Mouse (Mus musculus): ENCODE measurements around the gene Dguok. TPM values are rescaled to one million over a fixed set of nuclear protein-coding genes. Genes with fewer than 3 reads are reported as not detected.

Gene Dguok
- total RNA-seq, 2 experiments from 2014 or later: 29.3 to 49.2 TPM

- no peak for ATAC-seq (replicated peaks; ENCODE audit: poor library complexity, severe bottlenecking)
Measured at GRCm38 (mm10) chr6:83501524-83502310, 5.1 kb downstream of the Dguok start.

GRCm38 (mm10) chr6:83500462-83500861, 6.3 kb downstream of the Dguok start:
- ATAC-seq (replicated peaks; ENCODE audit: poor library complexity, severe bottlenecking): no peak

GRCm38 (mm10) chr6:83499078-83499477, 7.7 kb downstream of the Dguok start:
- no peak for ATAC-seq (replicated peaks; ENCODE audit: poor library complexity, severe bottlenecking)

DNA sequence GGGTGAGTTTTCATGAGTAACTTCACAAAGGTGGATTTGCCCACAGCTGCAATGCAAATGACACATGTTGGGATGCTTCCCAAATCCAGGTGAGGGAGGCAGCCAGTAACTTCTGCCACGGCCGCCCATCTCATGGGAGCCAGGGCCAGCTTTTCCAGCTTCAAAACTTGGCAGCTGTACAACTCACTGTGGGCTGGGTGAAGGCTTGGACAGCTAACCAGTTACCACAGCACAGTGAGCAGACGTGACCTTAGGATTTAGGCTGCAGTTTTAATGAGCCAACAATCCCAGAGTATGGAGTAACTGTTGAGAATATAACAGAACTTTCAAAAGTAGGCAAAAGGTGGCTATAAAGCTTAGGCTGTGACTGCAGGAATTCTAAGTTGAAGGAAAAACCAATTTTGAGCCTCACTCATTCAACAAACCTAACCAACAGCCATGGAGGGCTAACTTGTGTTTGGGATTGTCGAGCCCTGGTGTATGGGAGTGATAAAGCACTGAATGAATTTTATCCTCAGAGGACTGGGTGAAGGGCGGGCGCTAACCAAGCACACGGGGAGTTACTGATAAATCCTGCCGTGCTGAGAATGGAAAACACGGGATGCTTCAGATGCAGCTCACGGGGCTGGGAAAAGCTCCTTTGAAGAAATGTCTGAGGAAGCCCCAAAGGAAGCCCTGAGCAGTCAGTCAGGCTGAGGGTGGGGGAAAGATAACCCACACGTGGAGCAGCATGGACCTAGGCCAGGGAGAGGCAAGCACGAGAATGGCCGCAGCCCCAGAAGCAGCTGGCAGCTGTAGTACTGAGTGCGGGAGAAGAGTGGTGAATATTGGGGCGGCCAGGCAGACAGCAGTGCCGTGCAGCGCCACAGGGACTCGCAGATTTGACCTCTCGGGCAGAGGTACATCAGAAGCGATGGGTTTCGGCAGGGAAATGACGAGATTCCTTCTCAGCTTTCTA, 9.7 kb downstream of the Dguok start:
- ATAC-seq (replicated peaks; ENCODE audit: poor library complexity, severe bottlenecking): no peak

DNA sequence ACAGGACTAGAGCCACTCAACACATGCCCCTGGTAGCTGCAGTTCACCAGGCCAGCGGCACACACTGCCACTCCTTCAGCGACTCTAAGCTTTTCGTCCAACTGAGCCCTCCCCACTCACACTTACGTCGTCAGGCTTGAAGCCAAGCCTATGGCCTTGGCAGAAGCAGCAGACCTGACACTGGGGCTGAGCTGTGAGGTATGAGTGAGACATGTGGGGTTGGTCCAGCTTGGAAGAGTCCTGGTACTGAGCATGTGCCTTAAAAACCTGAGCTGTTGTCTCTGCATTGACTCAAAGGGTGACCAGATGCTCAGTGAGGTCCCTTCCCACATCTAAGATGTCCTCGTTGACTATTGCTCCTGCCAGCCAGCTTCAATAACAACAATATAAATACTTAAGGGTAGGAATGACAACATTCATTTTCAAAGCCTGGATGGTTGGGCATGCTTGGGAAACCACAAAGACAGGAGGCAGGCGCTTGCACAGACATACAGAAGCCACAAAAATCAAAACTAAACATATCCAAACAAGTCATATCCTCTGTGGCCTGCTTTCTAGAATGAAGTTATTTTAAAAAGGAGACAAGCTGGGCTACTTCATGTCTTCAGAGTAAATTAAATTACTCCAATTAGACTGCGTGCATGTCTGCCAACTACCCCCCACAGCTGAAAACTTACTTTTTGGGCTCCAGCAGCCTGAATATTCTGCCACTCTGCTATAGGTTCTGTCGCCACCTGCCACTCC, 10.6 kb downstream of the Dguok start:
- ATAC-seq (replicated peaks; ENCODE audit: poor library complexity, severe bottlenecking): no peak

DNA sequence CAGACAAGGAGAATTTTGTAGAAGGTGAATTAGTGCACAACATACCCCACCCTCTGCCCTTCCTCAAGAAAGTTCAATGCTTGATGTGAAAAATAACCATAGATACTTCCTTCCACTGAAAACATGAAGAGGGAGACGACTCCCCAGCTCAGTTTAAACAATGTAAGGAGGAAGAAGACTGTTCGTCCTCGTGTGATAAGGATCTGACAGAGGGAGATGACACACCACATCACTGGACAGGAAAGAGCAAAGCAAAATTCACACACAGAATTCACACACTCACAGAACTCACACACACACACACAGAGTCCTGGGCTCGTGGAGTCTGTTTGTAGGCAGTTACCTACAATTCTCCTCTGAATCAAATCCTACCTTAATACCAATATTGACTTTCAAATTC, 16.1 kb downstream of the Dguok start:
- ATAC-seq (replicated peaks; ENCODE audit: poor library complexity, severe bottlenecking): no peak

GRCm38 (mm10) chr6:83488200-83488599, 18.6 kb downstream of the Dguok start:
- 0 out of 2 replicates have a peak, but pooled peaks have one; percentile 5 for ATAC-seq (replicated peaks; ENCODE audit: poor library complexity, severe bottlenecking)

- ATAC-seq (replicated peaks; ENCODE audit: poor library complexity, severe bottlenecking): no peak
Measured at GRCm38 (mm10) chr6:83487298-83487697, 19.5 kb downstream of the Dguok start.

DNA sequence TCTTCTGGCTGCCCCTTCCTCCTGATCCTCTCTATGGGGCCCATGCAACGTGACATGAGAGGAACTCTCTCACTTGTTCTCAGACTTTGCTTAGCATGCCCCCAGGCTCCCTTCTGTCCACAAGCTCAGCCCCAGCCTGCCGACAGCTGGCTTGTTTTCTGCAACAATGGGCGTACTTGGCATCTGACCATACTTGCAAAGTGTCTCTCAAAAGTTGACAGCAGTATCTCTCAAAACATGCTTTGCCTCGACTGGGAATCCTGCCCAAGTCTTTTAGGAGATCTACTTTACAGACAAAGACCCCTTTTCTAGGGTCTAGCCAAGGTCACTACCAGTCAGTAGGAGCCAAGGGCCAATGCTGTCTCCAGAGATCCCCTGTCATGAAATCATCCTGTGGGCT, 20.9 kb downstream of the Dguok start:
- ATAC-seq (replicated peaks; ENCODE audit: poor library complexity, severe bottlenecking): no peak

DNA sequence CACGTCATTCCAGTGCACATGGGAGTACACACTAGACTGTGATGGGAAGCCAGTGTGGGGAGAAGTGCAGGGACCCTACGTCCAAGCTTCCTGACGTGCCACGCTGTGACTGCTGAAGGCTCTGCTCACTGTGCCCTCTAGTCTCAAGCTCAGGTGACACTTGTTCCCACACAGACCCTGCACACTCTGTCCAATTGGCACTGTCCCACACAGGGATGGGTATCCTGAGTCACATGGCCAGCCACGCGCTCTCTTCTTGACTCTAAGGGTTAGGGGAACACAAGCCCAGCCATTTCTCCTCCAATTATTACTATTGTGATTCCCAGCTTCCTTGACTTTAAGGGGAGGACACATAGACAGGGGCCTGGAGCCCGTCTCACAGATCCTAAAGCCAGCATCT, 23.0 kb downstream of the Dguok start:
- no peak for ATAC-seq (replicated peaks; ENCODE audit: poor library complexity, severe bottlenecking)

- ATAC-seq (replicated peaks; ENCODE audit: poor library complexity, severe bottlenecking): peak; percentile 95
Measured at GRCm38 (mm10) chr6:83482418-83483085, 24.2 kb downstream of the Dguok start.

- ATAC-seq (replicated peaks; ENCODE audit: poor library complexity, severe bottlenecking): no peak
Measured at GRCm38 (mm10) chr6:83480019-83480655, 26.6 kb downstream of the Dguok start.

DNA sequence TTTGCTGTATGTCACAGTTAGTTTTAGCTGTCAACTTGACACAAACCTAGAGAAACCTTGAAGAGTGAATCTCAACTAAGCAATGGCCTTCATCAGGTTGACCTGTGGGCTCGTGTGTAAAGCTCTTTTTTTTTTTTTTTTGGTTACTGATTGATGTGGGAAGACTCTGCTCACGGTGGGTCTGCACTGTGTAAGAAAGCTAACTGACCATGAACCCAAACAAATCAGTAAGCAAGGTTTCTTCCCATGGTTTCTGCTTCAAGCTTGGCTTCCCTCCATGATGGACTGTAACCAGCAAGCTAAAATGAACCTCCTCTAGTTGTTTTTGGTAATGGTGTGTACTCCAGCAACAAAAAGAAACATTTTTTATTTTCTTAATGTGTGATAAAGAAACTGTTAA, 27.6 kb downstream of the Dguok start:
- ATAC-seq (replicated peaks; ENCODE audit: poor library complexity, severe bottlenecking): no peak

DNA sequence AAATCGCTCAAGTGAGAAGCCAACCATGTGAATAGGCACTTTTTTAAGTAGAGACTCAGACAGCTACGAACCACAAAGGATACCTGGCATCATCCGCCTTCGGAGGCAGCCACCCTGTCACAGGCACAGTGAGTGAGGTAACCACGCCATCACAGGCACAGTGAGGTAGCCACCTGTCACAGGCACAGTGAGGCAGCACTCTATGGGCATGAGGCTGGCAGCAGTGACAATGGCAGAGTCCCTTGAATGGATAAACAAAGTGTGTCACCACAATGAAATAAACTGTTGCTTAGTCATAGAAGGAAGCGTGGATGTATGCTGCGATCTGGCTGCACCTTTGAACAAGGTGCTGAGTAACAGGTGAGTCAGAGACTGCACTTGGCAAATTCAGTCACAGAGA, 28.1 kb downstream of the Dguok start:
- ATAC-seq (replicated peaks; ENCODE audit: poor library complexity, severe bottlenecking): no peak

- no peak for ATAC-seq (replicated peaks; ENCODE audit: poor library complexity, severe bottlenecking)
Measured at GRCm38 (mm10) chr6:83478217-83478616, 28.6 kb downstream of the Dguok start.

DNA sequence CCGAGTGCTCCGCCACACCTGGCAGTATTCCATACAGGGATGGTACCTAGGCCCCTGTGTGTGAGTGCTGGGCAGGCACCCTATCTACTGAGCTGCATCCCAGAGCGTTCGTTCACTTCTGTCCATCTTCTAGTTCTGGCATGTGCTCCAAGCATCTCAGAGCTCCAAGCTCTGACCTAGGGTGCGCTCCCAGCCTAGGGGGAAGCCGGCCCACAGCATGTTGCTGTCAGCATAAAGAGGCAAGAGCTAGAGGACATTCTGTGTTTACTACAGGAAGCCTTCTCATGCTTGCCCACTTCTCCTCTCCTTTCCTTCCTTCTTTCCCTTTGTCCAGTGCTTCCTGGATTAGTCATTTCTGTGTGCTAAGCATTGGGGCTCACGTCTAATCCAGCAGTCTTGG, 31.3 kb downstream of the Dguok start:
- ATAC-seq (replicated peaks; ENCODE audit: poor library complexity, severe bottlenecking): peak; percentile 39; the same call in 1 of the 2 replicates

DNA sequence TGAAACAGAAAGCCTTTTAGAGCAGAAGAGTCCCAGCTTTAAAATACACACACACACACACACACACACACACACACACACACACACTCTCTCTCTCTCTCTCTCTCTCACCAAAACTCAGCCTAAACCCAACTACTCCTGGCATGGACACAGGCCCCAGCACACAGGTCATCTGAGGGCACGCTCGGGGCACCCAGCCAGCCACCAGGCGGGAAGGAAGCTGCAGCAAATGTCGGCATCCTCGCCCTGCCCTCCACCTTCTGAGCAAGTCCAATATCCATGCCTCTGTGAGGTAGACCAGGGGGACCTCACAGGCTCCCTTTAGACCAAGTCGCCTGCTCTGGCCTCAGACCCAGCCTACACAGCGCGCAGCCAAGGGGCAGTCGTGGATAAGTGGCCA, 33.5 kb downstream of the Dguok start:
- peak; percentile 60 for ATAC-seq (replicated peaks; ENCODE audit: poor library complexity, severe bottlenecking)

- no peak for ATAC-seq (replicated peaks; ENCODE audit: poor library complexity, severe bottlenecking)
Measured at GRCm38 (mm10) chr6:83471739-83472138, 35.0 kb downstream of the Dguok start.

- no peak for ATAC-seq (replicated peaks; ENCODE audit: poor library complexity, severe bottlenecking)
Measured at GRCm38 (mm10) chr6:83464011-83464410, 42.8 kb downstream of the Dguok start.
